Mouse (Mus musculus) Patski (cell line): ENCODE data around the gene Hoxa6. TPM values are rescaled to one million over a fixed set of nuclear protein-coding genes. Genes with fewer than 3 reads are reported as not detected.
A peak's percentile ranks its signal among the peaks of the same experiment; 100 is the strongest.

ENCODE experiments used
- ATAC-seq: fragments of 100-300 bp; one replicate; pipeline ENCODE4 v1.8.0; 2021
- CTCF ChIA-PET: fragments of 350-600 bp; sonication (Branson Sonifier 250); formaldehyde crosslinking; loops from one replicate; lab custom pipeline; 2022; ENCODE audit warnings: inconsistent platforms; lab: Charles Lee
- POLR2A ChIA-PET: fragments of 350-600 bp; sonication (Branson Sonifier 250); formaldehyde crosslinking; loops from one replicate; lab custom pipeline; 2022; ENCODE audit warnings: antibody characterized with exemption, inconsistent platforms; lab: Charles Lee
- DNase-seq: peaks from one replicate; pipeline ENCODE4 v3.0.0-alpha.2; 2011; ENCODE audit warnings: low read depth, low spot score
- H3K27me3 ChIP-seq: fragments of 371-371 bp; one replicate; pipeline ENCODE4 v1.5.1; 2021
- CTCF ChIP-seq: fragments of 100-300 bp; IDR thresholded peaks from one replicate; pipeline ENCODE4 v1.5.1; 2021
- in situ Hi-C: fragments of 300-500 bp; cut with MboI; formaldehyde crosslinking; loops from 3 replicates; pipeline ENCODE4 v1.11.1; 2018; ENCODE audit warnings: low pct_unique_long_range_greater_than_20kb, mixed read lengths
- polyA plus RNA-seq: library from polyadenylated mRNA; unstranded; gene quantifications from one replicate; pipeline ENCODE4 v1.2.3, GENCODE M21; 2021

Gene Hoxa6
- polyA plus RNA-seq, 1 experiment from 2014 or later, result 13.5 TPM

GRCm38 (mm10) chr6:52206882-52207683, 1.4 kb downstream of the Hoxa6 start:
- POLR2A ChIA-PET, result interaction anchor here (11.3 to 37.4 kb wide), 2 partner anchors 16 to 29 kb away, joined by 153 to 378 read pairs; partner anchors contain the start of genes 5730596B20Rik and Hoxa7
- in situ Hi-C loops, result loop anchor here (5.0 to 25.0 kb wide), 3 partner anchors 200 to 495 kb away; no protein-coding TSS in a partner anchor
- DNase-seq (no peak), ATAC-seq (no peak)
- CTCF ChIA-PET, result interaction anchor here (0.9 kb wide), 1 partner anchor 203 kb away, joined by 3 read pairs; no protein-coding TSS in a partner anchor
- no peaks in the 10 kb centered on the region for H3K27me3 ChIP-seq
- no peak for TF ChIP-seq CTCF

- DNase-seq (no peak), ATAC-seq (no peak)
- CTCF ChIA-PET, result interaction anchor here (0.6 to 2.5 kb wide), 4 partner anchors 29 to 283 kb away, joined by 3 to 12 read pairs (median 4); partner anchors contain the start of gene 5730596B20Rik
- in situ Hi-C loops, result loop anchor here (5.0 to 25.0 kb wide), 3 partner anchors 199 to 494 kb away; no protein-coding TSS in a partner anchor
- POLR2A ChIA-PET, result interaction anchor here (0.6 to 37.4 kb wide), 6 partner anchors 17 to 205 kb away, joined by 3 to 378 read pairs (median 4); partner anchors contain the start of gene 5730596B20Rik
- H3K27me3 ChIP-seq, result no peaks in the 10 kb centered on the region
- TF ChIP-seq CTCF, result no peak
Observed at GRCm38 (mm10) chr6:52205638-52206621, 2.6 kb downstream of the Hoxa6 start.

- ATAC-seq (no peak), DNase-seq (no peak)
- POLR2A ChIA-PET, result interaction anchor here (0.6 to 1.6 kb wide), 6 partner anchors 16 to 204 kb away, joined by 3 to 6 read pairs (median 4); no protein-coding TSS in a partner anchor
- TF ChIP-seq CTCF, result no peak
- CTCF ChIA-PET, result interaction anchor here (0.8 to 2.5 kb wide), 7 partner anchors 19 to 207 kb away, joined by 3 to 12 read pairs (median 4); partner anchors contain the start of gene 5730596B20Rik
- no peaks in the 10 kb centered on the region for H3K27me3 ChIP-seq
- in situ Hi-C loops, result loop anchor here (5.0 to 25.0 kb wide), 3 partner anchors 198 to 493 kb away; no protein-coding TSS in a partner anchor
Observed at GRCm38 (mm10) chr6:52205221-52205620, 3.3 kb downstream of the Hoxa6 start.

GRCm38 (mm10) chr6:52204050-52204752, 4.3 kb downstream of the Hoxa6 start, which contains the start of gene Hoxa5:
Gene Hoxa5, minus strand, starts transcription at chr6:52204587.
- in situ Hi-C loops, result loop anchor here (25.0 kb wide), 1 partner anchor 492 kb away; no protein-coding TSS in a partner anchor
- DNase-seq (no peak), ATAC-seq (peak; percentile 28)
- ChIA-PET CTCF (interaction anchor here (0.6 to 2.5 kb wide), 11 partner anchors 11 to 213 kb away, joined by 3 to 12 read pairs (median 4); partner anchors contain the start of gene 5730596B20Rik), POLR2A (interaction anchor here (0.6 to 1.6 kb wide), 5 partner anchors 9 to 203 kb away, joined by 3 to 4 read pairs (median 4); partner anchors contain the start of gene Hoxa4)
- no peaks in the 10 kb centered on the region for H3K27me3 ChIP-seq
- no peak for TF ChIP-seq CTCF

GRCm38 (mm10) chr6:52203371-52204049, 5.0 kb downstream of the Hoxa6 start:
- DNase-seq (no peak), ATAC-seq (no peak)
- ChIA-PET POLR2A (interaction anchor here (0.6 to 1.2 kb wide), 3 partner anchors 10 to 27 kb away, joined by 3 to 4 read pairs (median 3); partner anchors contain the start of gene Hoxa4), CTCF (interaction anchor here (0.6 to 2.6 kb wide), 12 partner anchors 8 to 212 kb away, joined by 3 to 12 read pairs (median 4); partner anchors contain the start of gene 5730596B20Rik)
- in situ Hi-C loops, result loop anchor here (25.0 kb wide), 1 partner anchor 491 kb away; no protein-coding TSS in a partner anchor
- TF ChIP-seq CTCF, result no peak
- no peaks in the 10 kb centered on the region for H3K27me3 ChIP-seq

- DNase-seq, result no peak
- no peak for TF ChIP-seq CTCF
- no peak for ATAC-seq
- no peaks in the 10 kb centered on the region for H3K27me3 ChIP-seq
- in situ Hi-C loops, result loop anchor here (25.0 kb wide), 1 partner anchor 491 kb away; no protein-coding TSS in a partner anchor
- POLR2A ChIA-PET, result interaction anchor here (0.9 to 1.0 kb wide), 2 partner anchors 12 to 26 kb away, joined by 3 to 6 read pairs; no protein-coding TSS in a partner anchor
- CTCF ChIA-PET, result interaction anchor here (1.1 to 2.6 kb wide), 4 partner anchors 8 to 326 kb away, joined by 3 to 6 read pairs (median 4); no protein-coding TSS in a partner anchor
Observed at GRCm38 (mm10) chr6:52203121-52203370, 5.5 kb downstream of the Hoxa6 start.

GRCm38 (mm10) chr6:52202362-52203120, 6.0 kb downstream of the Hoxa6 start:
- no peak for TF ChIP-seq CTCF
- no peak for DNase-seq
- ATAC-seq, result no peak
- H3K27me3 ChIP-seq, result no peaks in the 10 kb centered on the region
- CTCF ChIA-PET, result interaction anchor here (0.7 to 2.6 kb wide), 8 partner anchors 9 to 327 kb away, joined by 3 to 7 read pairs (median 3); partner anchors contain the start of gene Hoxa10
- in situ Hi-C loops, result loop anchor here (25.0 kb wide), 1 partner anchor 490 kb away; no protein-coding TSS in a partner anchor
- POLR2A ChIA-PET, result interaction anchor here (0.6 to 1.0 kb wide), 3 partner anchors 12 to 604 kb away, joined by 3 to 6 read pairs (median 4); no protein-coding TSS in a partner anchor
